Mouse (Mus musculus) R1 (cell line): ENCODE results near the gene Ctxn1.
A peak's percentile ranks its signal among the peaks of the same experiment; 100 is the strongest.
"Not testable (repeated sequence)": the region's sequence is repeated elsewhere in the genome, so short reads cannot be mapped to it uniquely, and the experiment has no call there.

Experiments
- DNase-seq: peaks from one replicate; pipeline ENCODE4 v3.0.0-alpha.2; 2018; ENCODE audit warnings: low read depth, low spot score

Ctxn1 gene

DNA sequence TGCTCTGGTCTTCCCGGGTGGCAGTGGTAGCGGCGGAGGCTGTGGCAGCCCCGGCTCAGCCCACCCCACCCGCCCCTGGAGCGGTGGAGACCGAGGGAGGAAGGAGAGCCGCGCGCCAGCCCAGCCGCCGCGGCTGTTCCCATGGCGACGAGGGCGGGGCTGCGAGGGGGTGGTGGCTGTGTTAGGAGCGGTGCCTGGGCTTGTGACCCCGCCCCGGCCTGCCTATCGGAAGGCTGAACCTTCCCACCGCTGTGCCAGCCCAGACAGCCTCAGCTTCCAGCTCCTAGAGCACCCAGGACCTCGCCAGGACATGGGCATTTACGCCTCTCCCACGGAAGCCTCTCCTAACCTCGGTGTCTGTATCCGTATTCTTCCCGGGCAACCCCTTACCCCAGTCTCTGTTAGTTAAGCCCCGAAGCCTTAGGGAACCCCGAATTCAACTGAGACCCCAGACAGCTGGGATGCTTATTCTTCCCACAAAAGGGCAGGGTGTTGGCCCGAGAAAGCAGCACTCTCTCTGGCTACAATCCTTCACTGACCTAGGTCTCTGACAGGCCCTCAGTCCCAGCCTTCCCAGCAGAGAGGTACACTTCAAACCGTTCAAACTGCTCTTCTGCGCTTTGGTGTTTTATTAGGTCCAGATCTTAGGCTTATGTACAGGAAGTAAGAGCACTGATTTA lies at the start of gene Ctxn1:
Gene Ctxn1, minus strand, starts transcription at position 150 of the 680 bp plus-strand sequence.
- DNase-seq, result peak; percentile 94

DNA sequence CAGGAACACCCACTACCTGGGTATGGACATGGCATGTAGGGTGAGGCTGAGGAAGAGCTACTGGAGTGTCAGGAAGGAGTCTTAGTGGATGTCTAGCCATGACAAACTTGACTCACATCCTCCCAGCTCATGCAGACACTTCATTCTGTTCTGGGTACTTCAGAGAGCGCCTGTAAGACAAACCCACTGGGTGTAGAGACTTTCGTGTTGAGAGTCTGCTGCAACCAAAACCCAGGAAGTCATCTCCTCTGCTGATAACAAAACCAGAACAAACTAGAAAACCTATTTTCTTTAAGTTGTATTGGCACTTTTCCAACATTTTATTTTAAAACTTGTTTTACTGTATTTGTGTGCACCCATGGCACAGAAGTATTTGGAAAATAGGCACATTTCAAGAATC lies 46.8 kb upstream of the Ctxn1 start:
- DNase-seq, result no peak

DNA sequence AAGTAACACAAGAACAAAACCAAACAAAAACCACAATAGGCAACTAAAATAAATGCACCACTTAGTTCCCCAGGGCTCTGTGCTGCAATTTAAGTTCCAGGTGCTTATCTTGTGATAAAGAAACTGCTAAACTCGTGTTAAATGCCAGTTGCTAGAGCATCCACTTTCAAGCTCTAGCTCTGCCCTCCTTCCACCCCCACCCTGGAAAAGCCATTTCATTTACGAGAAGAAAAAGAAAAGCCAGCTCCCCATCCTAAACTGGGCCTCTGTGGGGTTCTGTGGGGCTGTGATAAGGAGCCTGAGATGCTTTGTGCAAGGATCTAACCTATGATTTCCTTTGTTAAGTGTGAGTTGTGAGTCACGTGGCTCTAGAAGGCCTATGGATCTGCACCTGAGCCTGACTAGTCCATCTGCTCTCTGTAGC lies 45.1 kb upstream of the Ctxn1 start:
- DNase-seq, result no peak

DNA sequence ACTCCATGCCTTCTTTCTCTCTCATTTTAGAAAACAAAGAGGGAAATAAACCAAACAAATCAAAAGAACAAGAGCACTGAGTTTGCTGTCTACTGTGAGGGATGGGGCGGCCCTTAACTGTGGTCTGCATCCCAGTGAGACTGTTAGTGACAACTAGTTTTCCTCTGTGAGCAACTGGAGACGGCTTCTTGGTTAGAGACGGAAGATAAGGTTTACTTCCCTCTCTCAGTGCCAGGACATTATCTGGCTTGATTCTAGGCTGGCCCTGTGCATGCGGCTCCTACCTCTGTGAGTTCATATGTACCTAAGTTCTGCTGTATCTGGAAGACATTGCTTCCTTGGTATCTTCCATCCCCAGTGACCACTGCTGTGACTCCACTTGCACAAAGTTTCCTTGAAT lies 38.7 kb upstream of the Ctxn1 start:
- no peak for DNase-seq

DNA sequence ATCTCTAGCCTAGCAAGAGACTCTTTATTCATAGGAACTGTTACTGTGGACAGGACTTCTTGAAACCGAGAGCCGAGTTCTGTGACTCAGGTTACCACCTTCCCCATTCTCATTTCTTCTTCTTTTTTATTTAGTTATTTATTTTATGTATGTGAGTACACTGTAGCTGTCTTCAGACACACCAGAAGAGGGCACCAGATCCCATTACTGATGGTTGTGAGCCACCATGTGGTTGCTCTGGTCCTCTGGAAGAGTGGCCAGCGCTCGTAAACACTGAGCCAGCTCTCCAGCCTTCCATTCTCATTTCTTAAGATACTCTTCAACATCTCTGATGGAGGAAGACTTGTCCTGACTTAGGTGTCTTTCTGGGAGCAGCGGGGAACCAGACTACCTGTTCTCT lies 33.7 kb upstream of the Ctxn1 start:
- DNase-seq, result no peak

DNA sequence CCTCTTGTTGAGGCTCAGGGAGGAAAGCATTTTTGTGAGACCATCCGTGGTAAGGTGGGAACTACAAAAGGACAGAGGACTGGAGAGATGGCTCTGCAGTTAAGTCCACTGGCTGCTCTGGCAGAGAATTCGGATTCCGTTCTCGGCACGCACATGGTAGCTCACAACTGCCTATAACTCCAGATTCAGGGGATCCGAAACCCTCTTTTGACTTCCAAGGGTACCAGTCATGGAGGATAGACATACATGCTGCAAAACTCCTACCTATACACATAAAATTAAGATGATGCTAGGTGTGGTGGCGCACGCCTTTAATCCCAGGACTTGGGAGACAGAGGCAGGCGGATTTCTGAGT lies 17.0 kb upstream of the Ctxn1 start:
- no peak for DNase-seq

DNA sequence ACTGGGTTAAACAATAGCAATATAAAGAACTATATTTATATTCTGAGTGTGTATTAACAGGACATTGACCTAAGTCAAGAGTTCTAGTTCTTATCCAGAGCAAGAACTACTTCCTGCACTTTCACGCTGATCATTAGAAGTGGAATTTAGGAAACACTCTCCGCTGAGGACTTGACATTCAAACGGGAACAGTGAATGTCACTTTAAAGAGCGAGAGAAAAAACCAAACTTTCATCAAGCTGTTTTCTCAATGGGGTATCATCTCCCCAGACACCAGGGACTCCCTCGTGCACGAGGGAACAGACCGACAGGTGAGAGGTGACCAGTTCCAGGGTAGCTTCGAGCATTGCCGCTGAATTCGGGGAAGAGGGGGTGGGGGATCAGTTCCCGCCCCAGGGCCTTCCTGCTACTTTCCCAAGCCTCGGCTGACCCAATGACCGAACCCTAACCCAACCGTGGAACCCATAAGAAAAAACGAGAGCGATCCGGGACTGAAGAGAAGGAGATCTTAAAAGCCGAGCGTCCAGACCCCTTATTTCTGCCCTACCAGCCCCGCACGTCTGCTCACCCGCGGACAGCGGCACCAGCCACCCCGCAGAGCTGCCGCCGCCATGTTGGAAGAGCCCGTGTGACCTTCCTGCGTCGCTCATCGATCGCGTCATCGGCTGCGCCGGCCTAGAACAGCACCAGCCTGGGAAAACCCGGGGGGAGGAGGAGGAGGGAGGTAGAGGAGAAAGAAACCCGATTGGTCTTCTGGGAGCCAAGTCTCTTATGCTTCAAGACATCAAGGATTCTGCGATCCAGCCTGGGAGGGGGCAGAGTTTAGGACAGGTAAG lies 16.4 kb upstream of the Ctxn1 start, which contains the start of gene Timm44:
Gene Timm44, minus strand, starts transcription at position 639 of the 836 bp plus-strand sequence.
- peak; percentile 98 for DNase-seq

DNA sequence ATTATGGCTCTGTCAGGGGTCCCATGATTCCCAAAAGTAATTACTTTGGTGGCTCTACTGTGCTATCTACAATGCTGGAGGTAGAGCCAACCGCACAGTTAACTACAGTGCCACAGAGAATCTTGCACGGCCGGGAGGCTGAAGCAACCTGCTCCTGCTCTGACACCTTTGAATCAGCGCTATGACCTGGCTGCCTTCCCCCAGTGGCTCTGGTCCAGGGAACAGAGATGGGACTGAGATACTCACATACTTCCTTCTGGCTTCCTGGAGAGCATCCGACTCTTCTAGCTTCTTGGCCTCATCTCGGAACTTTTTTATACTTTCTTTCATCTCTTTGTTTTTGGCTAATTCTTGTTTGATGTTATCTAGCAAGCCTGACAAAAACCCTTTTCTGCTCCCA lies 10.5 kb upstream of the Ctxn1 start:
- no peak for DNase-seq

DNA sequence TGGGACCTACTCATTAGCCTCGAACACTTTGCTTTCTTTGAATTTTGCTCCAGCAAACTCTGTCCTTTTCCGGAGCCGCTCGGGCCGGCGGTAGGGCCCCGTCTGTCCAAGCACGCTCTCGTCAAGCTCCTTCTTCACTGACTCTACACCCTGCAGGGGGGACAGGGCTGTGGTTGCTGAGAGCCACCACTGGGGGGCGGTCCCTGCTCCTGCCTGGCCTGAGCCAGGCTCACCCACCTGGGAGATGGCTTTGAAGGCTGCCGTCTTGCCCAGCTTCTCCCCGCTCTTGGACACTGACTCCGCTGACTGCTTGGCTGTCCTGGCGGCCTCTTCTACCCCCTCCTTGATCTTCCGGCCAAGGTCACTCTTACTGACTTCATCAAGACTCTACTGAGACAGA lies 8.6 kb upstream of the Ctxn1 start:
- DNase-seq, result peak; percentile 62

DNA sequence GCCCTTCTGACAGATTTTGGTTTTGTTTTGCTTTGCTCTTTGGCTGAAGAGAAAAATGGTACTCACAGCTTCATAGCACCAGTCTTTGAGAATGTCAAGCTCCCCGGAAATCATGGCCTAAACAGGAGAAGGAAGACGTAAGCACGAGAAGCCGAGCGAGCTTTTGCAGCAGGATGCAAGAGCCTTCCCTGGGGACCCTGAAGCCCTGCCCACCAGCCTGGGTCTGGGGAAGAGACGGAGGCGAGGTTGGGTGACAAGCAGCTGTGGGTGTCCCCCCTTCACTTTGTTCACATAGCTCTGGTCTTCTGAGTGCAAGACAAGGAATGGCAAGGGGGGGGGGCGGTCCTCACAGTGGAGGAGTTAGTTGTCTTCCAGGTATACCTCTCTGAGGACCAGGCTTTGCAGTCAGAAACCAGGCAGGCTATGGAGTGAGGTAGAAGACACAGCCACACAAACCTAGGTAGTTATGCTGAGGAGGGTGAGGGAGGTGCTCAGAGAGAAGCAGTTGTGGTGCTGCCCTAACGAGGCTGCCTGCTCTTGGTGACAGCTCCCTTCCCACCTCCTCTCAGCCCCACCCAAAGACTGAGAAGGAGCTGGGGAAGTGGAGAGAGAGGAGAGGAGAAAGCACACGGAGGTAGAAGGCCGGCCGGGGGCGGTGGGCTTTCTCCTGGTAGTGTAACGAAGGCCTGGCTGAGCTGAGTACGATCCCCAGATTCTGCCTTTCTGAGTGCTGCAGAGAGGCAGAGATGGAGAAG lies 6.3 kb upstream of the Ctxn1 start:
- DNase-seq, result no peak

DNA sequence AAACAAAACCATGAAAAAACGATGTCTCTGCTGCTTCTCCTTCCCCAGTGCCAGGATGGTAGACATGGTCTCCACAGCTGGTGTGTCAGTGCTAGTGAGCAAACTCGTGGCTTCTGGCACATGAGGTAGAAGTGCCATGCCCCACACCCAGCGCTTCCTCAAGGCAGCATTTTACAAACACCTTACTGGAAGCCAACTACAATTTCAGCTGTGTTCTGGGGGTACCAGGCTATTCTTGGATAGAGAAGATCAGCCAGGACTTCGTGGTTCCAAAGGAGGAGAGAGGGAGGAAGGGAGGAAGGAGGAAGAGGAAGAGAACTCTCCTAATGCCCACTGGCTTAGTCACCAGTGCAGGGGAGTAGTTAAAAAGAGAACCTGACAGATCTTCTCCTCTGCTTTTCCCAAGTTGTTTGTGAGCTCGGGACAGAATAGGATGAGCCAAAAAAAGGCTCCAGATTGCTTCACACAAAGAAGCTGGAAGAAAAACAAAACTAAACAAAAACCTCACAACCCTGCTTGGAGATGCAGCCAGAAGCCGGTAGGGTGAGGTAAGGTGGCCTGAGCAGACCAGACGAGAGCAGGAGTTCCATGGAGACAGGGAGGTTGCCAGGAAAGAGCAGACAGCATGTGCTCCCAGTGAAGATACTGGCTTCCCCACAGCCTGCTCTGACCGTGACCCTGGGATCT lies 4.2 kb upstream of the Ctxn1 start:
- DNase-seq, result no peak

DNA sequence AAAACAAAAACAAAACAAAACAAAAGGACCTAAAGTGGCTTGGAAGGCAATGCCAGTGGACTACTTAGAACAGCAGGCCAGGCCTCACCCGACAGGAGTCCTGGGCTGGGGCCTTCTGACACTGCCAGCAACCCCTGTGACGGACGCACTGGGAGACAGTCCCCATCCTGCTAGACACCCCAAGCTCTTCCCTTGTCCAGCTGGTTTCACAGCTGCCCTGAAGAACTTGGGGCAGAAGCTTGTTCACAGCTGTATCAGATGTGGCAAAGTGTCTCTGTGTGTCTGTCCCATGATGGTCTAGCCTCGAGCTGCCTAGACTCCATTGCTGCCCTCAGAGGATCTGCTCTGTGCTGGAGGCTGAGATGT lies 714 bp upstream of the Ctxn1 start:
- DNase-seq, result no peak

DNA sequence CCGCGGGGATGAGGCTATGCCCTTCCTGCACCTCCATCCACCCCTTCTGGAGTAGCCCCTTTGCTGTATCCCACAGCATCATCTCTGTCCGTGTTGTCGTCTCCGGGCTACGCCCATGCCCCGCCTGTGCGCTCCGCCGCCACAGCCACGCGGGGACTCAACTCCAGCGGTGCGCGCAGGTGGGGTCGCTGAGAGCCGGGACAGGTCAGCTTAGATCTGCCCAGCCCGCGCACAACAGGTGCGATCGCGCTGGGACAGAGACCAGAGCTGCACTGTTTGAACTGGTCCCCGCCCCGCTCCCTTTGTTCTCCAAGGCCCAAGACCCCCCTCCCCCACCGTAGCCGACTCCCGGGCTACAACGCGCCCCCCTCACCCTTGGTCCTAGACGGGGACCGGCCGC lies 396 bp downstream of the Ctxn1 start:
- peak; percentile 90 for DNase-seq

DNA sequence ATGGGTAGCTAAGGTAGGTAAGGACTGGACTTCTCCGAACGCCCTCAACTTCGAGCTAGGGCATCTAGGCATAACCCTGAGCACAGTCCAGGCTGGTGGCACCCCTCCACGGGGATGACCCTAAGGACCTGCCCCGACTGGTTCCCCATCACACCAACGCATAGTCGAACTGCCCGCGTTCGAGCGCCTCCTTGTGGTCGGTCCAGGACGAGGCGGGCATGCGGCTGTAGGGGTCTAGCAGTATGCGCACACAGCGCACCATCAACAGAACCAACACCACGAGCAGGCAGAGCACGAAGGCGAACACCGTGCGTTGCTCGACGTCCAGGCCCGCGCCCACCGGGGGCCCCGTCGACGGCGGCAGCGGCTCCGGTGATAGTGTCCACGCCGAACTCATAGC lies 841 bp downstream of the Ctxn1 start:
- DNase-seq, result peak; percentile 83

DNA sequence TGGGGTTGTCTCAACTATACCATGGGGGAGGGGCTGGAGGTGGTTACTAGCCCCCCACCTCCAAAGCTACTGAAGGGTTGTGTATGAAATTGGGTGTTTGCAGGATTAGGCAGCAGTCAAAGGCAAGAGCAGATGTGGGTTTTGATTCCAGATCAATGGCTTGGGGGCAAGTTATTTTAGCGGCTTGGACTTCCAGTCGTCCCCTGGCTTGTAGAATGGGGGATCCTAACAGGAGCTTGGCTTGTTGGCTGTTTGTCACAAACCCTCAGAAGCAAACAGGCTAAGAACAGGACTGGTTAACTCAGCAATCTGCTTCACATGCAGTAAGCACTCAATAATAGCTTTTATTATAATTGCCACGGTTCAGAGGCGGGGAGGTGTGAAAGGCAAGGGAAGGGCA lies 1.7 kb downstream of the Ctxn1 start:
- no peak for DNase-seq

DNA sequence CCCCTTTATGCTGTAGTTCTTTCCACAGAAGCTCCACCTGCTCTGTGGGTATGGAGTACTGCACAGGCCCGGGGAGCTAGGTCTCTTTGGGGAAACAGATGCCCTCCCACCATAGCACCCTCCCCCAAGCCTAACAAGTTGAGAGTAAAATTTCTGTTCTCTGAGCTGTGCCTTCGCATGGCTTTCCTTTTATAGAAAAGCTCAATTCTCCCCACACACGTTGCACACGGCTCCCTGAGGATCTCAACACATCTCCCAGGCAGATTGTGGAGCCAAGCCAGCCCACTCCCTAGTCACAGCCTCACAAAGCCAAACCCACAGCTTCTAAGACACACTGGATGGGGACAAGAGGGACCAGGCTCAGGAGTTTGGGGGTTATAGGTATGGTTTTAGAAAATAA lies 2.2 kb downstream of the Ctxn1 start:
- no peak for DNase-seq

DNA sequence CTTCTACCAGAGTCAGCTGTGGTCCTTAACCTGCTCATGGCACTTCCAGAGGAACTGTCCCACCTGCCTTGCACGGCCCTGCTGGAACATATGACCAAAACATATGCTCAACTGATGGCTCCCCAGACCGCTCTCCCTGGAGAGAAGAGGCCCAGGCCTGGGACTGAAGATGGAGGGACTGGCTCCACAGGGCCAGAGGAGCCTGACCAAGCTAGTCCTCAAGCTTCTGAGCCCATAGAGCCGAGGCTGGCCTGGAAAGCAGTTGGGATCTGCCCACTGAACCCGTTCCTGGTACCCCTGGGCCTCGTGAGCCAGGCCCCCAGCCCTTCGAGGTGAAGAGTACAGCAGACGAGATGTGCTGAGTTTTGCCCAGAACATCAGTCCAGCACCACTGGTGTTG lies 3.6 kb downstream of the Ctxn1 start:
- DNase-seq, result not testable (repeated sequence)

DNA sequence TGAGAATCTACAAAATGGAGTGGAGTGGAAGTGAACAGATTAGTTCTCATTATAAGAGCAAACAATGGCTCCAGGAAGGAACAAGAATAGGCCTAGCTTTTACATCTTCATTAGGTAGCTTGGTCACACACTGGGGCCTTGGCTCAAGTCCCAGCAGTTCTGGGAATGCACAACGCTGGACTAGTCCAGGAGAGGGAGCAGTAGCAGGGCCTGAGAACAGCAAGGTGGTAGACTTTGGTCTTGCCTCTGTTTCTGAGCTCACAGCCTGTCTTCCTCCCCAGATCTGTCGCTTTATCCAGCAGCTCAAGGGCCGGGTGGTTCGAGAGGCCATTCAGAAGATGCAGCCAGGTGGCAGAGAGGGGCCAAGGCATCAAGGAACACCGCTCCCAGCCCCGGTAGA lies 5.1 kb downstream of the Ctxn1 start:
- DNase-seq, result peak; percentile 59

DNA sequence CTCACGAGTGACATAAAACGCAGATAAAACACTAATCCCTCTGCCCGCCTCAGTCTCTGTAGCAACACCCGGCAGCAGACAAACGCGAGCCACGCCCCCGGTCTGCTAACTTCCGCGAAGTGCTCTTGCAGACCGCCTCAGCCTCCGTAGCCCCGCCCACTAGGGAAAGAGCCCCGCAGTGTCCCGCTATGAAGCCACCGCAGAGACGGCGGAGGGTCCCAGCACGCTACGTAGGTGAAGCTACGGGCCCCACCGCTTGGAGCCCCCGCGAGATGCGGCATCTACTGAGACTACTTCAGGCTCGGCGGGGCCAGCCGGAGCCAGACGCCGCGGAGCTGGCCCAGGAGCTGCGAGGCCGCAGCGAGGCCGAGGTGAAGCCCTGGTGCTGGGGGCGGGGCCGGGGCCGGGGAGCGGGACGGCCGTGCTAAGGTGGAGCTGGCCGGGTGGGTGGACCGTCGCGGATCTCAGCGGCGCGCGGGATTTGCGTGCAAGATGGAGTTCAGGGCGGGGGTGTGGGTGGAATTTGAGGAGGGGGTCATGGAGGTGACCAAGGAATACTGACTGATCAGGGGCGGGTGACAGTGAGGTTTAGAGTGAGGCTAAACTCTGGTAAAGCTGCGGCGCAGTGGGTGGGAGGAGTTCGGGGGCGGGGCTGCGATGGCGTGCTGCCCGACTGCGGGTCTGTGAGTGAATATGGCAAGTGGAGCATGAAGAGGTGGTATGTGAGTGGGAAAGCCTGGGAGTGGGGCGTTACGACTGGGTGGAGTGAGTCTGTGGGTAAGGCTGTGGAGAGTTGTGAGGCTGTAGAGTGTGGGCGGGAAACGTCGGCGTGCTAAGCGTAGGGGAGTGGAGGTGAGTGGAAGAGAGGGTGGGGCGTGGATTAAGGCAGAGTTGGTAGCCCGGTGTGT lies 5.9 kb downstream of the Ctxn1 start, which contains the start of gene Snapc2:
Gene Snapc2, plus strand, starts transcription at position 147 of the 908 bp plus-strand sequence.
- DNase-seq, result peak; percentile 97

DNA sequence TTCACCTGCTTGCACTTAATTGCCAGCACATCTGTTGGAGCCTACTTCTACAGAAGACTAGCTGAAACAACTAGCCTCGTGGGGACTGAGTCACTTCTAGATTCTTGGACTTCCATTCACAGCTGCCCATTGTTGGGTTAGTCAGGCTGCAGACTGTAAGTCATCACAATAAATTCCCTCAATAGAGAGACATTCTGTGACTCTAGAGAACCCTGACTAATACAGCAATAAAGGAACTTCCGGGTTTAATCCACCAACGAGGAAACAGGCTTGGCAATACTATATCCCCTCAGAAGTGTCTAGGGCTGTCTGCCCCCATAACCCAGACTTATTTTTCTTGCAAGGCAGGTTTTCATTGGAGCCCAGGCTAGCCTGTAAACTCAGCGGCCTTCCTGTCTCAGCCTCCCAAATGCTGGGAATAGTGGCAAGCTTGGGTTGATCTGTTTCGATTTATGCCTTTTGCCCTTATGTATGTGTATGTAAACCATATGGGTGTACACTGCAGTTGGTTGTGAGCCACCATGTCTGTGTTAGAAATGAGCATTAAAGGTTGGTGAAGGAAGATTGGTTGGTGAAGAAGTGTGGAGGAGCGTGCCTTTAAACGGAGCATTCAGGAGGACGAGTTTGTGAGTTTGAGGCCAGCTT lies 6.8 kb downstream of the Ctxn1 start:
- no peak for DNase-seq
